Mouse (Mus musculus): ENCODE results near the gene Apba3. TPM values are rescaled to one million over a fixed set of nuclear protein-coding genes. Genes with fewer than 3 reads are reported as not detected.

The Apba3 gene
- polyA plus RNA-seq, 1 experiment = 5.7 TPM

GRCm38 (mm10) chr10:81319741-81320549, 53.2 kb downstream of the Apba3 start:
- Histone ChIP-seq H3K9me3 (ENCODE audit: control insufficient read depth, low read length) (no peaks in the 10 kb centered on the region), H3K4me3 (replicated peaks) (peak overlapping the region; percentile 86), H3K4me1 (ENCODE audit: control insufficient read depth) (peaks cover 74% of the 10 kb centered on the region), H3K27me3 (ENCODE audit: control insufficient read depth) (no peaks in the 10 kb centered on the region), H3K36me3 (ENCODE audit: control insufficient read depth) (peaks cover 68% of the 10 kb centered on the region)
- no peak for TF ChIP-seq GATA1 (IDR thresholded peaks at IDR 0.05; ENCODE audit: low read length)
- TF ChIP-seq TAL1 (IDR thresholded peaks at IDR 0.05; ENCODE audit: low read length) = no peak

GRCm38 (mm10) chr10:81320550-81321347, 54.0 kb downstream of the Apba3 start, which contains the start of gene Cactin:
Gene Cactin (plus strand): TSS chr10:81321103.
- peaks cover 68% of the 10 kb centered on the region for H3K36me3 ChIP-seq (ENCODE audit: control insufficient read depth)
- peaks cover 74% of the 10 kb centered on the region for H3K4me1 ChIP-seq (ENCODE audit: control insufficient read depth)
- no peaks in the 10 kb centered on the region for H3K9me3 ChIP-seq (ENCODE audit: control insufficient read depth, low read length)
- H3K4me3 ChIP-seq (replicated peaks) = peak within 1 kb of the TSS; percentile 86
- H3K27me3 ChIP-seq (ENCODE audit: control insufficient read depth) = no peaks in the 10 kb centered on the region
- TF ChIP-seq TAL1 (IDR thresholded peaks at IDR 0.05; ENCODE audit: low read length) (no peak), GATA1 (IDR thresholded peaks at IDR 0.05; ENCODE audit: low read length) (peak; percentile 43)

GRCm38 (mm10) chr10:81321436-81321835, 54.7 kb downstream of the Apba3 start:
- Histone ChIP-seq H3K36me3 (ENCODE audit: control insufficient read depth) (peaks cover 68% of the 10 kb centered on the region), H3K4me3 (replicated peaks) (peak overlapping the region; percentile 86), H3K9me3 (ENCODE audit: control insufficient read depth, low read length) (no peaks in the 10 kb centered on the region), H3K4me1 (ENCODE audit: control insufficient read depth) (peaks cover 67% of the 10 kb centered on the region), H3K27me3 (ENCODE audit: control insufficient read depth) (no peaks in the 10 kb centered on the region)
- no peak for TF ChIP-seq GATA1 (IDR thresholded peaks at IDR 0.05; ENCODE audit: low read length)
- TF ChIP-seq TAL1 (IDR thresholded peaks at IDR 0.05; ENCODE audit: low read length) = no peak

DNA sequence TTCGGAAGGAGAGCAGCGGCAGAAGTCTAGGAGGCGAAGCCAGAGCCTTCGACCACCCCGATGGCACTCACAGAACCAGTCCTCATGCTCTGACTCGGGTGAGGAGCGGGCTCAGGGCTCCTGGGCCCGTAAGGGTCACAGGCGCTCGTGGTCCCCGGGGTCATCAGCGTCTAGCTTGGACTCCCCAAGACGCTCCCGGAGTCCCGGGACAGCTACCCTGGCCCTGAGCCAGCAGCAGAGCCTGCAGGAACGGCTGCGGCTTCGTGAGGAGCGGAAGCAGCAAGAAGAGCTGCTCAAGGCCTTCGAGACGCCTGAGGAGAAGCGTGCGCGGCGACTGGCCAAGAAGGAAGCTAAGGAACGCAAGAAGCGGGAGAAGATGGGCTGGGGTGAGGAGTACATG, 55.7 kb downstream of the Apba3 start:
- no peak for TF ChIP-seq TAL1 (IDR thresholded peaks at IDR 0.05; ENCODE audit: low read length)
- no peak for TF ChIP-seq GATA1 (IDR thresholded peaks at IDR 0.05; ENCODE audit: low read length)
- Histone ChIP-seq H3K36me3 (ENCODE audit: control insufficient read depth) (peaks cover 73% of the 10 kb centered on the region), H3K4me3 (replicated peaks) (peak overlapping the region; percentile 86), H3K9me3 (ENCODE audit: control insufficient read depth, low read length) (no peaks in the 10 kb centered on the region), H3K27me3 (ENCODE audit: control insufficient read depth) (no peaks in the 10 kb centered on the region), H3K4me1 (ENCODE audit: control insufficient read depth) (peaks cover 63% of the 10 kb centered on the region)

Other genes with a start within 250 kb of the Apba3 start
- 0.01 TPM in 1 of 2 replicates, not detected in the other for gene Diras1, start 241.3 kb upstream of the Apba3 start, polyA plus RNA-seq (2012)
- 1.5 and 1.7 TPM in 2 replicates for gene Slc39a3, start 229.5 kb upstream of the Apba3 start, polyA plus RNA-seq (2012)
- gene Sgta, start 206.8 kb upstream of the Apba3 start, polyA plus RNA-seq (2012) = 18.3 and 18.8 TPM in 2 replicates
- 5.2 and 5.3 TPM in 2 replicates for gene Thop1, start 196.9 kb upstream of the Apba3 start, polyA plus RNA-seq (2012)
- gene Creb3l3, start 168.1 kb upstream of the Apba3 start, polyA plus RNA-seq (2012) = 0.05 and 0.07 TPM in 2 replicates
- gene Map2k2, start 161.0 kb upstream of the Apba3 start, polyA plus RNA-seq (2012) = 89.1 and 93.4 TPM in 2 replicates
- 42.0 and 45.8 TPM in 2 replicates for gene Zbtb7a, start 131.7 kb upstream of the Apba3 start, polyA plus RNA-seq (2012)
- 13.4 and 16.4 TPM in 2 replicates for gene Pias4, start 99.0 kb upstream of the Apba3 start, polyA plus RNA-seq (2012)
- gene Eef2, start 90.3 kb upstream of the Apba3 start, polyA plus RNA-seq (2012) = 124 and 177 TPM in 2 replicates
- gene Dapk3, start 84.0 kb upstream of the Apba3 start, polyA plus RNA-seq (2012) = 8.1 and 8.3 TPM in 2 replicates
- not detected in 2 replicates for gene 4930442H23Rik, start 83.1 kb upstream of the Apba3 start, polyA plus RNA-seq (2012)
- not detected in 2 replicates for gene Nmrk2, start 64.9 kb upstream of the Apba3 start, polyA plus RNA-seq (2012)
- gene Atcay, start 36.1 kb upstream of the Apba3 start, polyA plus RNA-seq (2012) = not detected in 2 replicates
- not detected in 2 replicates for gene Zfr2, start 33.8 kb upstream of the Apba3 start, polyA plus RNA-seq (2012)
- gene Matk, start 14.0 kb upstream of the Apba3 start, polyA plus RNA-seq (2012) = 0.07 and 0.15 TPM in 2 replicates
- gene Mrpl54, start within 50 bp of the Apba3 start, polyA plus RNA-seq (2012) = 43.8 and 44.0 TPM in 2 replicates
- gene Tjp3, start 24.6 kb downstream of the Apba3 start, polyA plus RNA-seq (2012) = 0.01 and 0.02 TPM in 2 replicates
- 4.0 and 4.5 TPM in 2 replicates for gene Pip5k1c, start 26.0 kb downstream of the Apba3 start, polyA plus RNA-seq (2012)
- 13.2 and 13.3 TPM in 2 replicates for gene Cactin, start 54.1 kb downstream of the Apba3 start, polyA plus RNA-seq (2012)
- gene Tbxa2r, start 61.8 kb downstream of the Apba3 start, polyA plus RNA-seq (2012) = 0.04 TPM in 1 of 2 replicates, not detected in the other
- gene Gipc3, start 76.3 kb downstream of the Apba3 start, polyA plus RNA-seq (2012) = 0.01 TPM in 1 of 2 replicates, not detected in the other
- 52.7 and 55.8 TPM in 2 replicates for gene Hmg20b, start 83.5 kb downstream of the Apba3 start, polyA plus RNA-seq (2012)
- 6.7 and 7.2 TPM in 2 replicates for gene Mfsd12, start 90.5 kb downstream of the Apba3 start, polyA plus RNA-seq (2012)
- gene 4930404N11Rik, start 98.9 kb downstream of the Apba3 start, polyA plus RNA-seq (2012) = 3.2 and 5.6 TPM in 2 replicates
- 62.5 and 67.4 TPM in 2 replicates for gene Fzr1, start 111.6 kb downstream of the Apba3 start, polyA plus RNA-seq (2012)
- gene Dohh, start 117.5 kb downstream of the Apba3 start, polyA plus RNA-seq (2012) = 29.2 and 34.1 TPM in 2 replicates
- 0.08 and 0.20 TPM in 2 replicates for gene Gm48551, start 117.5 kb downstream of the Apba3 start, polyA plus RNA-seq (2012)
- 0.26 and 0.80 TPM in 2 replicates for gene Gm48552, start 122.0 kb downstream of the Apba3 start, polyA plus RNA-seq (2012)
- 0.09 TPM in 1 of 2 replicates, not detected in the other for gene Smim24, start 126.1 kb downstream of the Apba3 start, polyA plus RNA-seq (2012)
- 0.55 and 0.94 TPM in 2 replicates for gene Nfic, start 188.7 kb downstream of the Apba3 start, polyA plus RNA-seq (2012)
- not detected in 2 replicates for gene Celf5, start 215.7 kb downstream of the Apba3 start, polyA plus RNA-seq (2012)
- gene Ncln, start 229.4 kb downstream of the Apba3 start, polyA plus RNA-seq (2012) = 6.2 and 7.9 TPM in 2 replicates
- gene S1pr4, start 233.2 kb downstream of the Apba3 start, polyA plus RNA-seq (2012) = 0.04 and 0.05 TPM in 2 replicates

All from erythroblast, embryonic 14.5 days (primary cell).